Mouse (Mus musculus) bone marrow macrophage, adult 2 months (primary cell): Measurements from ENCODE around the gene Tpm3-rs7.

Source experiments
- CTCF ChIP-seq: IDR thresholded peaks from 2 replicates; pipeline ENCODE4 v1.5.1; 2012; ENCODE audit warnings: low read depth, mild to moderate bottlenecking, low read length, moderate library complexity
- POLR2A ChIP-seq: IDR thresholded peaks from 2 replicates; pipeline ENCODE4 v1.6.1; 2012; ENCODE audit warnings: mild to moderate bottlenecking, low read depth, low read length, borderline replicate concordance

GRCm38 (mm10) chr14:113363361-113363760 is 49.0 kb downstream of the Tpm3-rs7 start:
- TF ChIP-seq POLR2A (no peak), CTCF (no peak)
